Mouse (Mus musculus) ES-E14 (cell line): Measurements from ENCODE around the gene Dnajb13. TPM values are rescaled to one million over a fixed set of nuclear protein-coding genes. Genes with fewer than 3 reads are reported as not detected.

Source experiments
- DNase-seq: peaks from one replicate; pipeline ENCODE4 v3.0.0-alpha.2; 2013; ENCODE audit warnings: low read depth, low spot score
- H3K27ac ChIP-seq: 2 replicates; pipeline ENCODE4 v1.5.1; 2012; ENCODE audit warnings: low read depth, mild to moderate bottlenecking, low read length, moderate library complexity, mixed read lengths; ENCODE audit not compliant: poor library complexity, insufficient read depth, severe bottlenecking
- H3K36me3 ChIP-seq: 2 replicates; pipeline ENCODE4 v1.6.1; 2012; ENCODE audit warnings: mild to moderate bottlenecking, low read length, moderate library complexity, mixed read lengths; ENCODE audit not compliant: control insufficient read depth, poor library complexity, insufficient read depth, severe bottlenecking
- H3K4me1 ChIP-seq, 2 experiments: fragments of 150-350 bp in 1 of 2; sonication (generic) in 1 of 2; 2 replicates each; pipeline ENCODE4 v1.6.1; 2012; ENCODE audit warnings: low read length in 2 of 2, mild to moderate bottlenecking in 1 of 2, mixed read lengths in 1 of 2; ENCODE audit not compliant: control insufficient read depth in 2 of 2, insufficient read depth in 2 of 2, poor library complexity in 1 of 2
- H3K4me3 ChIP-seq, 2 experiments: fragments of 150-350 bp in 1 of 2; sonication (generic) in 1 of 2; 2 replicates each; pipeline ENCODE4 v1.5.1; 2012; ENCODE audit warnings: low read length in 2 of 2, low read depth in 1 of 2, mild to moderate bottlenecking in 1 of 2, mixed read lengths in 1 of 2; ENCODE audit not compliant: insufficient read depth in 1 of 2, poor library complexity in 1 of 2, severe bottlenecking in 1 of 2
- H3K9ac ChIP-seq: 2 replicates; pipeline ENCODE4 v1.6.1; 2012; ENCODE audit warnings: low read depth, mild to moderate bottlenecking, low read length, mixed read lengths; ENCODE audit not compliant: poor library complexity, insufficient read depth, severe bottlenecking
- H3K9me3 ChIP-seq: fragments of 150-350 bp; sonication (generic); 2 replicates; pipeline ENCODE4 v1.6.1; 2012; ENCODE audit warnings: low read depth, mild to moderate bottlenecking, low read length; ENCODE audit not compliant: control insufficient read depth, insufficient read depth
- CHD2 ChIP-seq: IDR thresholded peaks from 2 replicates; pipeline ENCODE4 v1.6.1; 2014; ENCODE audit warnings: mild to moderate bottlenecking, low read depth, low read length, inconsistent platforms
- HCFC1 ChIP-seq: IDR thresholded peaks from 2 replicates; pipeline ENCODE4 v1.6.1; 2012; ENCODE audit warnings: low read length, inconsistent platforms, borderline replicate concordance; ENCODE audit not compliant: insufficient read depth
- MAFK ChIP-seq: IDR thresholded peaks from 2 replicates; pipeline ENCODE4 v1.6.1; 2014; ENCODE audit warnings: mild to moderate bottlenecking, low read depth, low read length, inconsistent platforms; ENCODE audit not compliant: insufficient read depth
- ZC3H11A ChIP-seq: IDR thresholded peaks from 2 replicates; pipeline ENCODE4 v1.6.1; 2012; ENCODE audit warnings: low read depth, mild to moderate bottlenecking, inconsistent platforms, low read length, borderline replicate concordance
- ZNF384 ChIP-seq: IDR thresholded peaks from 2 replicates; pipeline ENCODE4 v1.6.1; 2012; ENCODE audit warnings: low read depth, low read length, inconsistent platforms
- in situ Hi-C, 2 experiments: fragments of 600-800 bp; cut with MboI; formaldehyde crosslinking; loops; one replicate each; pipeline ENCODE4 v1.15.1; 2025; ENCODE audit warnings: low sequenced_read_pairs in 2 of 2, inconsistent platforms in 1 of 2; ENCODE audit not compliant: unreplicated experiment in 2 of 2
- total RNA-seq: library from RNA; depleted of rRNA; stranded (reverse); fragments of 300-350 nt; gene quantifications from 2 replicates; pipeline ENCODE4 v1.2.3, GENCODE M21; 2012

Gene Dnajb13
- total RNA-seq, 1 experiment, result 2.8 TPM

DNA sequence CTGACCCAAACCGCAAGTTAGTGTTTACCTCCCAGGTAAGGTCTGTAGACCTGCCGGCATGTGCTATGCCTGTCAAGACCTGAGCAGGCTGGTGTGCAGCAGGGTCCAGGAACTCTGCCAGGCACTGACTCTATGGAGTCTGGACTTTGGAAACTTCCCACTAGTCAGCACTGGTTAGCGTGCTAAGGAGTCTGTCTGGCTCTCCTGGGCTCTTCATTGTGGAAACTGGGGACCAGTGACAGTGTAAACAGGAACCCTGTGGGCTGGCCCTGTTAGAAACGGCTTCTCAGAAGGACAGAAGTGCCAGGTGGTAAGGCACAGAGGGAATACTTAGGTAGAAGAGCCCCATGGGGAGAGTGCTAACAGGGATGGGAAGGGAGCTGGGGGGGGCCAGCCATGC lies 49.5 kb downstream of the Dnajb13 start:
- Histone ChIP-seq H3K9ac (no peak overlapping the region), H3K4me1 (no peaks in the 10 kb centered on the region), H3K9me3 (no peaks in the 10 kb centered on the region), H3K27ac (no peak overlapping the region), H3K36me3 (peaks cover 6% of the 10 kb centered on the region; the same call in 1 of the 2 replicates), H3K4me3 (no peak overlapping the region)
- no peak for DNase-seq
- in situ Hi-C loops, result no loop called here
- TF ChIP-seq MAFK, result no peak
- no peak for TF ChIP-seq ZC3H11A
- TF ChIP-seq HCFC1, result no peak
- TF ChIP-seq ZNF384, result no peak
- no peak for TF ChIP-seq CHD2

DNA sequence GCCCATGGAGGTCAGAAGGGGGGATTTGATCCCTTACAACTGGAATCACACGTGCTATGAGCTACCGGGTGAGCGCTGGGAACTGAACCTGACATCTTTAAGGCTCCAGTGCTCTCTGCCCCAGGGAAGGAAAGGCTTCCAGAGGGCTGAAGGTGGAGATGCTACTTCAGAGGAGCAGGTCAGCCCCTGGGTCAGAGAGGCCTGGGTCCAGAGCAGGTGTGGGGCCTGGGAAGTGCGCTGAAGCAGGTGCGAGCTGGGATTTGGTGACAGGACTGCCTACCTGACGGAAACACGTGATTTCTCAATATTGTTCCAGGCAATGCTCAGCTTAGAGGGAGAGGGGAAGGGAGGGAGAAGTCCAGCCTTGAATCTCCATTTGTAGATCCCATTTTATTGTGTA lies 50.5 kb downstream of the Dnajb13 start:
- no peak for DNase-seq
- TF ChIP-seq ZNF384 (no peak), HCFC1 (no peak), CHD2 (no peak), ZC3H11A (no peak), MAFK (no peak)
- Histone ChIP-seq H3K4me1 (no peaks in the 10 kb centered on the region), H3K36me3 (peaks cover 4% of the 10 kb centered on the region; the same call in 1 of the 2 replicates), H3K27ac (no peak overlapping the region), H3K9me3 (no peaks in the 10 kb centered on the region), H3K9ac (no peak overlapping the region), H3K4me3 (no peak overlapping the region)
- in situ Hi-C loops, result no loop called here

- H3K27ac ChIP-seq, result no peak overlapping the region
- in situ Hi-C loops, result no loop called here
- DNase-seq, result no peak
Measured at GRCm38 (mm10) chr7:100463757-100464156, 51.0 kb downstream of the Dnajb13 start.

GRCm38 (mm10) chr7:100463194-100463593 lies 51.6 kb downstream of the Dnajb13 start:
- Histone ChIP-seq H3K9ac (no peak overlapping the region), H3K36me3 (peaks cover 4% of the 10 kb centered on the region; the same call in 1 of the 2 replicates), H3K9me3 (no peaks in the 10 kb centered on the region), H3K4me3 (no peak overlapping the region), H3K27ac (no peak overlapping the region), H3K4me1 (no peaks in the 10 kb centered on the region)
- TF ChIP-seq MAFK (no peak), HCFC1 (no peak), ZNF384 (no peak), ZC3H11A (no peak), CHD2 (no peak)
- in situ Hi-C loops, result no loop called here
- DNase-seq, result no peak

More at GRCm38 (mm10) chr7:100463757-100464156, 51.0 kb downstream of the Dnajb13 start:
- Histone ChIP-seq H3K9me3 (no peaks in the 10 kb centered on the region), H3K36me3 (peaks cover 4% of the 10 kb centered on the region; the same call in 1 of the 2 replicates), H3K9ac (no peak overlapping the region), H3K4me3 (no peak overlapping the region), H3K4me1 (no peaks in the 10 kb centered on the region)
- TF ChIP-seq ZNF384, result no peak
- TF ChIP-seq HCFC1, result no peak
- TF ChIP-seq CHD2, result no peak
- TF ChIP-seq MAFK, result no peak
- no peak for TF ChIP-seq ZC3H11A

- no peaks in the 10 kb centered on the region for H3K9me3 ChIP-seq
- no peak overlapping the region for H3K27ac ChIP-seq
- no peak for TF ChIP-seq ZNF384
- no peak for TF ChIP-seq MAFK
- no peak for TF ChIP-seq HCFC1
- TF ChIP-seq ZC3H11A, result no peak
- TF ChIP-seq CHD2, result no peak
- DNase-seq, result no peak
- no peak overlapping the region for H3K9ac ChIP-seq
- H3K36me3 ChIP-seq, result peaks cover 4% of the 10 kb centered on the region; the same call in 1 of the 2 replicates
- no peaks in the 10 kb centered on the region for H3K4me1 ChIP-seq
- H3K4me3 ChIP-seq, result no peak overlapping the region
- in situ Hi-C loops, result no loop called here
Measured at GRCm38 (mm10) chr7:100461621-100462151, 53.1 kb downstream of the Dnajb13 start.
